Mouse (Mus musculus): ENCODE data around the gene Lhx2.
A peak's percentile ranks its signal among the peaks of the same experiment; 100 is the strongest.

GRCm38 (mm10) chr2:38375606-38376304, 36.7 kb downstream of the Lhx2 start:
- peak; percentile 71 for TF ChIP-seq CTCF (IDR thresholded peaks at IDR 0.05; ENCODE audit: extremely low read depth, insufficient read depth, low read length)
- no peak for TF ChIP-seq POLR2A (IDR thresholded peaks at IDR 0.05; ENCODE audit: extremely low read depth, insufficient read depth, low read length)
